Mouse (Mus musculus): Measurements from ENCODE around the gene Tmprss3. TPM values are rescaled to one million over a fixed set of nuclear protein-coding genes. Genes with fewer than 3 reads are reported as not detected.

Tmprss3 gene
- polyA plus RNA-seq, 1 experiment from 2014 or later = not detected

GRCm38 (mm10) chr17:31152512-31152911 is 46.3 kb downstream of the Tmprss3 start:
- Histone ChIP-seq H3K9ac (replicated peaks; ENCODE audit: low read length) (0 out of 2 replicates have a peak overlapping the region, but pooled peaks have one; percentile 40), H3K27ac (ENCODE audit: low read length) (peak overlapping the region; percentile 77), H3K4me1 (ENCODE audit: insufficient read depth, low read length) (0 out of 2 replicates have a peak, but pooled peaks cover 5% of the 10 kb centered on the region), H3K9me3 (ENCODE audit: low read length) (no peaks in the 10 kb centered on the region), H3K4me3 (ENCODE audit: low read length) (peak overlapping the region; percentile 7; the same call in 1 of the 2 replicates), H3K36me3 (ENCODE audit: insufficient read depth, low read length) (no peaks in the 10 kb centered on the region), H3K4me2 (replicated peaks; ENCODE audit: low read depth, low read length) (peak overlapping the region; percentile 33), H3K27me3 (ENCODE audit: insufficient read depth, low read length) (no peaks in the 10 kb centered on the region)
- ATAC-seq (ENCODE audit: low FRiP score, low TSS enrichment) = peak; percentile 82
- WGBS = 50% methylated on average over 5 of the region's 5 CpGs

GRCm38 (mm10) chr17:31145998-31146397 is 52.8 kb downstream of the Tmprss3 start:
- Histone ChIP-seq H3K4me3 (ENCODE audit: low read length) (no peak overlapping the region), H3K9ac (replicated peaks; ENCODE audit: low read length) (no peak overlapping the region), H3K27me3 (ENCODE audit: insufficient read depth, low read length) (no peaks in the 10 kb centered on the region), H3K9me3 (ENCODE audit: low read length) (no peaks in the 10 kb centered on the region), H3K4me2 (replicated peaks; ENCODE audit: low read depth, low read length) (no peak overlapping the region), H3K27ac (ENCODE audit: low read length) (no peak overlapping the region), H3K36me3 (ENCODE audit: insufficient read depth, low read length) (no peaks in the 10 kb centered on the region), H3K4me1 (ENCODE audit: insufficient read depth, low read length) (no peaks in the 10 kb centered on the region)
- 75% methylated on average over 9 of the region's 9 CpGs for WGBS
- no peak for ATAC-seq (ENCODE audit: low FRiP score, low TSS enrichment)

- no peaks in the 10 kb centered on the region for H3K9me3 ChIP-seq (ENCODE audit: low read length)
- no peak for ATAC-seq (ENCODE audit: low FRiP score, low TSS enrichment)
- no peak within 1 kb of the TSS for H3K4me2 ChIP-seq (replicated peaks; ENCODE audit: low read depth, low read length)
- no peak within 1 kb of the TSS for H3K9ac ChIP-seq (replicated peaks; ENCODE audit: low read length)
- WGBS = 61% methylated on average over 15 of the region's 15 CpGs
- no peaks in the 10 kb centered on the region for H3K27me3 ChIP-seq (ENCODE audit: insufficient read depth, low read length)
- no peaks in the 10 kb centered on the region for H3K4me1 ChIP-seq (ENCODE audit: insufficient read depth, low read length)
- no peak within 1 kb of the TSS for H3K27ac ChIP-seq (ENCODE audit: low read length)
- no peaks in the 10 kb centered on the region for H3K36me3 ChIP-seq (ENCODE audit: insufficient read depth, low read length)
- no peak within 1 kb of the TSS for H3K4me3 ChIP-seq (ENCODE audit: low read length)
Measured at GRCm38 (mm10) chr17:31144040-31145037, 54.4 kb downstream of the Tmprss3 start, which contains the start of gene Tff2. TSS of gene Tff2 (minus strand) at chr17:31144282.

- H3K27me3 ChIP-seq (ENCODE audit: insufficient read depth, low read length) = no peaks in the 10 kb centered on the region
- no peak overlapping the region for H3K9ac ChIP-seq (replicated peaks; ENCODE audit: low read length)
- 89% methylated on average over 7 of the region's 7 CpGs for WGBS
- no peak overlapping the region for H3K4me2 ChIP-seq (replicated peaks; ENCODE audit: low read depth, low read length)
- H3K4me3 ChIP-seq (ENCODE audit: low read length) = no peak overlapping the region
- ATAC-seq (ENCODE audit: low FRiP score, low TSS enrichment) = no peak
- no peaks in the 10 kb centered on the region for H3K4me1 ChIP-seq (ENCODE audit: insufficient read depth, low read length)
- no peak overlapping the region for H3K27ac ChIP-seq (ENCODE audit: low read length)
- no peaks in the 10 kb centered on the region for H3K9me3 ChIP-seq (ENCODE audit: low read length)
- H3K36me3 ChIP-seq (ENCODE audit: insufficient read depth, low read length) = no peaks in the 10 kb centered on the region
Measured at GRCm38 (mm10) chr17:31142116-31142515, 56.7 kb downstream of the Tmprss3 start.

- WGBS = 10% methylated on average over 5 of the region's 5 CpGs
- H3K9ac ChIP-seq (replicated peaks; ENCODE audit: low read length) = no peak overlapping the region
- H3K27me3 ChIP-seq (ENCODE audit: insufficient read depth, low read length) = no peaks in the 10 kb centered on the region
- ATAC-seq (ENCODE audit: low FRiP score, low TSS enrichment) = no peak
- H3K4me3 ChIP-seq (ENCODE audit: low read length) = no peak overlapping the region
- no peak overlapping the region for H3K27ac ChIP-seq (ENCODE audit: low read length)
- H3K9me3 ChIP-seq (ENCODE audit: low read length) = no peaks in the 10 kb centered on the region
- H3K36me3 ChIP-seq (ENCODE audit: insufficient read depth, low read length) = no peaks in the 10 kb centered on the region
- no peaks in the 10 kb centered on the region for H3K4me1 ChIP-seq (ENCODE audit: insufficient read depth, low read length)
- H3K4me2 ChIP-seq (replicated peaks; ENCODE audit: low read depth, low read length) = no peak overlapping the region
Measured at GRCm38 (mm10) chr17:31138398-31138797, 60.4 kb downstream of the Tmprss3 start.

- H3K27ac ChIP-seq (ENCODE audit: low read length) = no peak overlapping the region
- H3K27me3 ChIP-seq (ENCODE audit: insufficient read depth, low read length) = no peaks in the 10 kb centered on the region
- H3K4me2 ChIP-seq (replicated peaks; ENCODE audit: low read depth, low read length) = no peak overlapping the region
- no peaks in the 10 kb centered on the region for H3K9me3 ChIP-seq (ENCODE audit: low read length)
- no peak overlapping the region for H3K4me3 ChIP-seq (ENCODE audit: low read length)
- no peaks in the 10 kb centered on the region for H3K36me3 ChIP-seq (ENCODE audit: insufficient read depth, low read length)
- H3K9ac ChIP-seq (replicated peaks; ENCODE audit: low read length) = no peak overlapping the region
- ATAC-seq (ENCODE audit: low FRiP score, low TSS enrichment) = no peak
- 90% methylated on average over 1 of the region's 1 CpGs for WGBS
- no peaks in the 10 kb centered on the region for H3K4me1 ChIP-seq (ENCODE audit: insufficient read depth, low read length)
Measured at GRCm38 (mm10) chr17:31136821-31137220, 62.0 kb downstream of the Tmprss3 start.

GRCm38 (mm10) chr17:31136291-31136690 is 62.5 kb downstream of the Tmprss3 start:
- Histone ChIP-seq H3K9me3 (ENCODE audit: low read length) (no peaks in the 10 kb centered on the region), H3K9ac (replicated peaks; ENCODE audit: low read length) (no peak overlapping the region), H3K4me1 (ENCODE audit: insufficient read depth, low read length) (no peaks in the 10 kb centered on the region), H3K4me2 (replicated peaks; ENCODE audit: low read depth, low read length) (no peak overlapping the region), H3K36me3 (ENCODE audit: insufficient read depth, low read length) (no peaks in the 10 kb centered on the region), H3K27me3 (ENCODE audit: insufficient read depth, low read length) (no peaks in the 10 kb centered on the region), H3K27ac (ENCODE audit: low read length) (no peak overlapping the region), H3K4me3 (ENCODE audit: low read length) (no peak overlapping the region)
- no peak for ATAC-seq (ENCODE audit: low FRiP score, low TSS enrichment)
- 35% methylated on average over 3 of the region's 3 CpGs for WGBS

- Histone ChIP-seq H3K27ac (ENCODE audit: low read length) (no peak overlapping the region), H3K4me1 (ENCODE audit: insufficient read depth, low read length) (no peaks in the 10 kb centered on the region), H3K9me3 (ENCODE audit: low read length) (no peaks in the 10 kb centered on the region), H3K4me2 (replicated peaks; ENCODE audit: low read depth, low read length) (no peak overlapping the region), H3K36me3 (ENCODE audit: insufficient read depth, low read length) (no peaks in the 10 kb centered on the region), H3K4me3 (ENCODE audit: low read length) (no peak overlapping the region), H3K27me3 (ENCODE audit: insufficient read depth, low read length) (no peaks in the 10 kb centered on the region), H3K9ac (replicated peaks; ENCODE audit: low read length) (no peak overlapping the region)
- 56% methylated on average over 6 of the region's 6 CpGs for WGBS
- no peak for ATAC-seq (ENCODE audit: low FRiP score, low TSS enrichment)
Measured at GRCm38 (mm10) chr17:31134913-31135312, 63.9 kb downstream of the Tmprss3 start.

GRCm38 (mm10) chr17:31133776-31134175 is 65.0 kb downstream of the Tmprss3 start:
- H3K27ac ChIP-seq (ENCODE audit: low read length) = no peak overlapping the region
- no peaks in the 10 kb centered on the region for H3K36me3 ChIP-seq (ENCODE audit: insufficient read depth, low read length)
- 67% methylated on average over 15 of the region's 15 CpGs for WGBS
- H3K27me3 ChIP-seq (ENCODE audit: insufficient read depth, low read length) = no peaks in the 10 kb centered on the region
- H3K9me3 ChIP-seq (ENCODE audit: low read length) = no peaks in the 10 kb centered on the region
- ATAC-seq (ENCODE audit: low FRiP score, low TSS enrichment) = no peak
- H3K9ac ChIP-seq (replicated peaks; ENCODE audit: low read length) = no peak overlapping the region
- H3K4me2 ChIP-seq (replicated peaks; ENCODE audit: low read depth, low read length) = no peak overlapping the region
- no peaks in the 10 kb centered on the region for H3K4me1 ChIP-seq (ENCODE audit: insufficient read depth, low read length)
- no peak overlapping the region for H3K4me3 ChIP-seq (ENCODE audit: low read length)

GRCm38 (mm10) chr17:31131269-31131821 is 67.4 kb downstream of the Tmprss3 start:
- no peaks in the 10 kb centered on the region for H3K36me3 ChIP-seq (ENCODE audit: insufficient read depth, low read length)
- H3K4me2 ChIP-seq (replicated peaks; ENCODE audit: low read depth, low read length) = no peak overlapping the region
- H3K4me3 ChIP-seq (ENCODE audit: low read length) = no peak overlapping the region
- no peak overlapping the region for H3K9ac ChIP-seq (replicated peaks; ENCODE audit: low read length)
- no peak overlapping the region for H3K27ac ChIP-seq (ENCODE audit: low read length)
- H3K9me3 ChIP-seq (ENCODE audit: low read length) = no peaks in the 10 kb centered on the region
- no peaks in the 10 kb centered on the region for H3K4me1 ChIP-seq (ENCODE audit: insufficient read depth, low read length)
- WGBS = 78% methylated on average over 10 of the region's 10 CpGs
- no peak for ATAC-seq (ENCODE audit: low FRiP score, low TSS enrichment)
- H3K27me3 ChIP-seq (ENCODE audit: insufficient read depth, low read length) = no peaks in the 10 kb centered on the region

Measured in kidney, embryonic 16.5 days (tissue).